Mouse (Mus musculus) limb, embryonic 12.5 days (tissue): ENCODE results near the gene Plpp2. TPM values are rescaled to one million over a fixed set of nuclear protein-coding genes. Genes with fewer than 3 reads are reported as not detected.

Experiments used
- ATAC-seq: fragments of 200-750 bp; cut with Nextera tagmentation; 2 replicates; pipeline ENCODE4 v1.8.0; 2017; ENCODE audit warnings: low read depth, moderate TSS enrichment; ENCODE audit not compliant: insufficient number of reproducible peaks, insufficient read depth, low FRiP score, low TSS enrichment
- H3K27ac ChIP-seq: fragments of 300-500 bp; sonication (generic); 2 replicates; pipeline ENCODE4 v1.5.1; 2016; ENCODE audit warnings: mild to moderate bottlenecking, moderate library complexity
- H3K27me3 ChIP-seq: fragments of 300-500 bp; sonication (generic); 2 replicates; pipeline ENCODE4 v1.6.1; 2016; ENCODE audit warnings: mild to moderate bottlenecking, moderate library complexity
- H3K36me3 ChIP-seq: fragments of 300-500 bp; sonication (generic); 2 replicates; pipeline ENCODE4 v1.6.1; 2016; ENCODE audit warnings: mild to moderate bottlenecking, moderate library complexity
- H3K4me1 ChIP-seq: fragments of 300-500 bp; sonication (generic); replicated peaks from 2 replicates; pipeline ENCODE4 v1.6.1; 2016
- H3K4me2 ChIP-seq: fragments of 300-500 bp; sonication (generic); 2 replicates; pipeline ENCODE4 v1.6.1; 2016; ENCODE audit warnings: mild to moderate bottlenecking, moderate library complexity
- H3K4me3 ChIP-seq: fragments of 300-500 bp; sonication (generic); replicated peaks from 2 replicates; pipeline ENCODE4 v1.5.1; 2016; ENCODE audit warnings: mild to moderate bottlenecking
- H3K9ac ChIP-seq: fragments of 300-500 bp; sonication (generic); replicated peaks from 2 replicates; pipeline ENCODE4 v1.6.1; 2016; ENCODE audit warnings: mild to moderate bottlenecking, moderate library complexity
- H3K9me3 ChIP-seq: fragments of 300-500 bp; sonication (generic); 2 replicates; pipeline ENCODE4 v1.6.1; 2016; ENCODE audit warnings: mild to moderate bottlenecking, moderate library complexity
- WGBS: fragments of 180-500 bp; shearing (Covaris S2); methylation state at CpG from one replicate; pipeline ENCODE4 v1.1.7; 2016; 5-methylcytosine and 5-hydroxymethylcytosine counted together
- polyA plus RNA-seq: library from polyadenylated mRNA; unstranded; fragments of >200 nt; fragmentation: Nextera tagmentation; extraction: Ambion mirVana; gene quantifications from 2 replicates; pipeline ENCODE4 v1.2.1, GENCODE M21; 2016

Plpp2 gene
- polyA plus RNA-seq, 1 experiment from 2014 or later: 20.4 TPM

DNA sequence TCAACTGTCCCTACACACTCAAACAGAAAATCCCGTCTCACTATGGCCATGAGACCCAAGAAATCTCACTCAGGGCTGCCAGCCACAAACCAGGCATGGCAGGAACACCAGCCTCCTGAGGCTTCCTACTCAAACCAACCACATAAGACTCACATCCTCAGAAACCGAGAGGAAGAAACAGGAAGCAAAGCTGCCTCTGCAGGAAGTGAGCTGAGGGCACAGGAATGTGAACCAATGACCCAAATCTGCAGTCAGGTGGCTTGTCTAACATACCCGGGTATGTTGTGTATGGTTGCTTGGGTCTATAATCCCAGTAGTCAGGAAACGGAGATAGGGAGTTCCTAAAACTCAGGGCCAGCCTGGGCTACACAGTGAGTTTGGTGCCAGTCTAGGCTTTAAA lies 5.3 kb upstream of the Plpp2 start:
- peaks cover 65% of the 10 kb centered on the region for H3K36me3 ChIP-seq
- peaks cover 9% of the 10 kb centered on the region; the same call in 1 of the 2 replicates for H3K27me3 ChIP-seq
- H3K9ac ChIP-seq: no peak overlapping the region
- H3K27ac ChIP-seq: no peak overlapping the region
- no peaks in the 10 kb centered on the region for H3K9me3 ChIP-seq
- no peak overlapping the region for H3K4me3 ChIP-seq
- ATAC-seq: no peak
- H3K4me2 ChIP-seq: no peak overlapping the region
- WGBS: 74% methylated on average over 4 of the region's 4 CpGs
- H3K4me1 ChIP-seq: no peaks in the 10 kb centered on the region; the same call in 1 of the 2 replicates

DNA sequence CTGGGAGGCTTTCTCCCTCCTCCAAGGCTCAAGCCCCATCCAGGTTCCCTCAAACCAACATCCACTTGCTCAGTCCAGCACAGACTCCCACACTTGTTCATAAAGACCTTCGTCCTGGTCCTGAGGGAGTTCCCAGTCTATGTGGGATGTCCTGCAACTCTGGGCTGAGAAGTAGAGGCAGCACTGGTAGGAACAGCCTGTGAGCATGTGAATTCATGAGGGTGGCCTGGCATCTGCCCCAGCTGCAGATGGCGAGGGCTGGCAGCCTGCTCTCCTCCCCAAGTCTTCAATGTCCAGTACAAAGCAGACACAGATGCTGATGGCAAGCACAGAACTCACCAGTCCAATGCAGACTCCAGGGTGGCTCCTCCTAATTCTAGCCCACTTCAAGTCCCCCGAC lies 4.7 kb upstream of the Plpp2 start:
- no peaks in the 10 kb centered on the region for H3K9me3 ChIP-seq
- H3K4me2 ChIP-seq: no peak overlapping the region
- no peak overlapping the region for H3K9ac ChIP-seq
- no peak for ATAC-seq
- peaks cover 60% of the 10 kb centered on the region for H3K36me3 ChIP-seq
- H3K4me3 ChIP-seq: no peak overlapping the region
- 94% methylated on average over 3 of the region's 3 CpGs for WGBS
- no peaks in the 10 kb centered on the region; the same call in 1 of the 2 replicates for H3K4me1 ChIP-seq
- peaks cover 9% of the 10 kb centered on the region; the same call in 1 of the 2 replicates for H3K27me3 ChIP-seq
- H3K27ac ChIP-seq: no peak overlapping the region

DNA sequence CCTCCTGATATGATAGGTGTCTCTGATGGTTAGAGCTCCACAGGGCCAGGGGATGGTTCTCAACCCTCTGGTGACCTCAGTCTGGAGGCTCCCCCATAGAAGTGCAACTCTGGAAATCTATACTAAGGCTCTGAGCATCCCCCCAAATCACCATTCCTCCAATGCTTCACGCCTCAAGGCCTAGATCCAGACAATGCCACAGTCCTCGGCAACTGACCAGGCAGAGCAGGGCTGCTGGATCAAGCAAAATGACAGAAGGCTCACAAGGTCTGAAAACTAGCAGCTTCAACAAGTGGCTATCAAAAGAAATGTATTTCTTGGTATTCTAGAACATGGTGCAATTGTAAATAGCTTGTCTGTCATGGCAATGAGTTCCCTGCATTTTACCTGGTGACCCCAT lies 4.2 kb upstream of the Plpp2 start:
- no peak overlapping the region for H3K4me3 ChIP-seq
- no peak overlapping the region for H3K9ac ChIP-seq
- H3K36me3 ChIP-seq: peaks cover 55% of the 10 kb centered on the region
- no peak overlapping the region for H3K4me2 ChIP-seq
- peaks cover 2% of the 10 kb centered on the region; the same call in 1 of the 2 replicates for H3K4me1 ChIP-seq
- H3K27me3 ChIP-seq: peaks cover 9% of the 10 kb centered on the region; the same call in 1 of the 2 replicates
- WGBS: 83% methylated on average over 2 of the region's 2 CpGs
- H3K9me3 ChIP-seq: no peaks in the 10 kb centered on the region
- no peak for ATAC-seq
- no peak overlapping the region for H3K27ac ChIP-seq

DNA sequence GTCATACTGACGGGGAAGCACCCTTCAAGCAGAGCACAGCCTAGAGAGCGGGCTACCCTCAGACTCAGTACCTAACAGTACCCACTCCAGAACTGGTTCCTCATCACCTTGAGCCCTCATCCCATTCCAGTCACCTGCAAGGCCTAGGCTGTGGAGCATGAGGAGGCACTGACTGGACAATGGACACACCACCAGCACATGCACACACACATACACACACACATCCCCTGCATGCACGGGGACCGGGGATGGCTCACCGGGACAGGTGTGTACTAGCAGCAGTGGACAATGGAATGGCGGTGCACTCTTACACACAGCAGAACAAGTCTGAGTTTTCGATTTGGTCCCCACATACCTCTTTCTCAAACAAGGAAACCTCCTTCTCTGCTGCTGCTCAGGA lies 3.7 kb upstream of the Plpp2 start:
- Histone ChIP-seq H3K4me2 (no peak overlapping the region), H3K27ac (no peak overlapping the region), H3K4me3 (no peak overlapping the region), H3K36me3 (peaks cover 49% of the 10 kb centered on the region), H3K27me3 (peaks cover 9% of the 10 kb centered on the region; the same call in 1 of the 2 replicates), H3K9me3 (no peaks in the 10 kb centered on the region), H3K9ac (no peak overlapping the region), H3K4me1 (peaks cover 5% of the 10 kb centered on the region; the same call in 1 of the 2 replicates)
- 89% methylated on average over 7 of the region's 7 CpGs for WGBS
- no peak for ATAC-seq

DNA sequence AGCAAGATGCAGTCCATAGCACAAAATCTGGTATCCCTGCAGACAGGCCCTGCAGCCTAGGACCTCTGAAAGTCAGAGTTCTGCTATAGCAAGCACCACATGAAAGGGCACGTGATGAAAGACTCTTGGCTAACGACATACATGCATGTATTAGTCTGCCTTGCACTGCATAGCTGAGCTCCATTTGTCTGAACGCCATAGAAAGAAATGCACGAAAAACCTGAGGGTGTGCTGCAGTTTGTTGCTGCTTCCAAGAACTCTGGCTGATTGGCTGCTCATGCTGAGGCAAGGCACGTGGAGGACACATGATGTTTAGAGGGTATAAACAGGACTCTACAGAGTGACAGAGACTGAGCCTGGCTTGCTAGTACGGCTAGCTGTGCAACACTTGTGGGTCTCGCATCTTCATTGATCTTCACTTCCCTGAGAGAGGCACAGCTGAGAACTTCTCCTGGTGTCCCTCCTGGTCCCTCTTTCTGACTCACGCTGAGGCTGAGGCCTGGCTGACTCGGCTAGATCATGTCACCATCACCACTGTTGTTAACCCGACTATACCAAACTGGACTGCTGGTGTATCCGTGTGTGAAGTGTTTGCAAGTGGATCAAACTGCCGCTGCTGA lies 3.0 kb upstream of the Plpp2 start:
- Histone ChIP-seq H3K4me3 (no peak overlapping the region), H3K27ac (no peak overlapping the region), H3K9ac (no peak overlapping the region), H3K27me3 (peaks cover 9% of the 10 kb centered on the region; the same call in 1 of the 2 replicates), H3K4me2 (no peak overlapping the region), H3K4me1 (peaks cover 5% of the 10 kb centered on the region; the same call in 1 of the 2 replicates), H3K9me3 (no peaks in the 10 kb centered on the region), H3K36me3 (peaks cover 42% of the 10 kb centered on the region)
- ATAC-seq: no peak
- WGBS: 76% methylated on average over 12 of the region's 12 CpGs

DNA sequence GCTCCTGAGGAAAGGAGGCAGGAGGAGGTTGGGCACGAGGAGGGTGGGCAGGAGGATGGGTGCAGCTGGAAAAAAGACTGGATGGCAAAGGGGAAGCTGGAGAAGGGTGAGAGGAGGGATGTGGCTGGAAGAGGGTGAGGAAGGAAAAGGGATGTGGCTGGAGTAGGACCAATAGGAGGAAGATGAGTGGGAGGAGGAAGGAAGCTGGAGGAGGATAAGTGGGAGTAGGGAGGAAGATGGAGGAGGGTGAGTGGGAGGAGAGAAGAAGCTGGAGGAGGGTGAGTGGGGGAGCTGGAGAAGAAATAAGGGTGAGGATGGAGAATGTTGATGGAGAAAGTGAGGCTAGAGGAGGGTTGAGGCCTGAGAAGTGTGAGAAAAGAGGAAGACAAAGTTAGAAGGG lies 1.8 kb upstream of the Plpp2 start:
- ATAC-seq: no peak
- Histone ChIP-seq H3K27ac (no peak overlapping the region), H3K4me1 (peaks cover 5% of the 10 kb centered on the region; the same call in 1 of the 2 replicates), H3K27me3 (peaks cover 9% of the 10 kb centered on the region; the same call in 1 of the 2 replicates), H3K36me3 (peaks cover 31% of the 10 kb centered on the region), H3K9ac (no peak overlapping the region), H3K4me2 (no peak overlapping the region), H3K9me3 (no peaks in the 10 kb centered on the region), H3K4me3 (no peak overlapping the region)
- 68% methylated on average over 1 of the region's 1 CpGs for whole genome bisulfite sequencing

DNA sequence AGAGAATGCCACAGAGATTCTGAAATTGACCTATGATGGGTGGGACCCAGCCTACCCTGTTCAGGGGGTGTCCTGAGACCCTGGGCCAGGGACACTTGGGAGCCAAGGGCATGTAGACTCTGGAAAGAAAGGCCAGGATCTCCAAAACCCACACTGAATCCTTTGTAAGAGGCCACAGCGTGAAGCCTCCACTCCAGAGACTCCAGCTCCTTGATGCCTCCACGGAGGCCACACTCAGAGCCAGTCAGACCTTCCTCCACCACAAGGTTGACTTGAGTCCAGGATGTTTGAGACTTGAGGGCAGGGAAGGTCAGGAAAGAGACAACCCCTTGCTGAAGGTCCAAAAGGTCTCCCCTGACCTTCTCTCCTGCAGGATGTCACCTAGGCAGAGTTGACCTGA lies 830 bp upstream of the Plpp2 start:
- ATAC-seq: no peak
- Histone ChIP-seq H3K9ac (no peak overlapping the region), H3K9me3 (no peaks in the 10 kb centered on the region), H3K4me3 (no peak overlapping the region), H3K27ac (no peak overlapping the region), H3K4me1 (peaks cover 5% of the 10 kb centered on the region; the same call in 1 of the 2 replicates), H3K4me2 (no peak overlapping the region), H3K27me3 (peaks cover 9% of the 10 kb centered on the region; the same call in 1 of the 2 replicates), H3K36me3 (peaks cover 28% of the 10 kb centered on the region)
- WGBS: 89% methylated on average over 2 of the region's 2 CpGs

DNA sequence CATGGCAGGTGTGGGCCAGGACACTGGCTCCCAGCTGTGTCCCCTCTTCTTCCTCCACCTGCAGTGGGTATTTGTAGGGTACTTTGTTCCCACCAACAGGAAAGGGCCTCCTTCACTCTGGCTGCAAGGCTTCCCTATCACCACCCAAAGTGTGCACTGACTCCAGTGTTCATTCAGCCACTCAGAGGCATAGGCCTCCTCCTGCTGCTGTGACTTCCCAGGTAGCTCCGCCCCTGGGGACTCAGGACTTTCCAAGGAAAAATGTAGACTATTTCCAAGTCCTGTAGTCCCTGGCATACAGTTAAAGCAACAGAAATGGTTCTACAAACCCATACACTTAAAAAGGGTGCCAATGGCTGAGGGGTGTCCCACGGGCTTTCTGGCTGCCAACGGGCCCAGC lies 918 bp downstream of the Plpp2 start:
- peak overlapping the region; percentile 66 for H3K4me3 ChIP-seq
- H3K27me3 ChIP-seq: peaks cover 9% of the 10 kb centered on the region; the same call in 1 of the 2 replicates
- H3K9ac ChIP-seq: peak overlapping the region; percentile 70; the same call in 1 of the 2 replicates
- H3K27ac ChIP-seq: no peak overlapping the region
- peaks cover 5% of the 10 kb centered on the region; the same call in 1 of the 2 replicates for H3K4me1 ChIP-seq
- peak overlapping the region; percentile 88 for H3K4me2 ChIP-seq
- no peaks in the 10 kb centered on the region for H3K9me3 ChIP-seq
- no peak for ATAC-seq
- H3K36me3 ChIP-seq: peaks cover 13% of the 10 kb centered on the region; the same call in 1 of the 2 replicates
- WGBS: 28% methylated on average over 3 of the region's 3 CpGs

DNA sequence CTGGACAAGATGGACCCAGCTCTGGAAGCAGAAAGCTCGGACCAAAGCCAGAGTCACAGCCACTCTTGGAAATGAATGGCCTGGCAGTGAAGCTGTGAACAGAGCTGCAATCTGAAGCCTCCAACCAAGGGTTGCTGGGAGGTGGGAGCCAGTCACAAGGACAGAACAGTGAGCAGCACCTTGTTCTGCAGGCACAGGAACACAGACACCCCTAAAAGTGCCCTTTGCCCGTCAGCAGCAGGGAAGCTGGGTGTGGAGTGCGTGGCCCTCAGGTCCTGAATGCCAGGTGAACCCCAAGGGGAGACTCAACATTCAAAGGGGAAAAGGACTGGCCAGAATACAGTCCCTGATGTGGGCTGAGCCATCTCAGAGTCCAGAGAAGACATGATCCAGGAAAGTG lies 2.0 kb downstream of the Plpp2 start:
- Histone ChIP-seq H3K4me1 (peaks cover 5% of the 10 kb centered on the region; the same call in 1 of the 2 replicates), H3K9me3 (no peaks in the 10 kb centered on the region), H3K4me2 (no peak overlapping the region), H3K9ac (no peak overlapping the region), H3K4me3 (no peak overlapping the region), H3K36me3 (peaks cover 15% of the 10 kb centered on the region), H3K27me3 (peaks cover 9% of the 10 kb centered on the region; the same call in 1 of the 2 replicates), H3K27ac (no peak overlapping the region)
- ATAC-seq: no peak
- WGBS: 86% methylated on average over 3 of the region's 3 CpGs

DNA sequence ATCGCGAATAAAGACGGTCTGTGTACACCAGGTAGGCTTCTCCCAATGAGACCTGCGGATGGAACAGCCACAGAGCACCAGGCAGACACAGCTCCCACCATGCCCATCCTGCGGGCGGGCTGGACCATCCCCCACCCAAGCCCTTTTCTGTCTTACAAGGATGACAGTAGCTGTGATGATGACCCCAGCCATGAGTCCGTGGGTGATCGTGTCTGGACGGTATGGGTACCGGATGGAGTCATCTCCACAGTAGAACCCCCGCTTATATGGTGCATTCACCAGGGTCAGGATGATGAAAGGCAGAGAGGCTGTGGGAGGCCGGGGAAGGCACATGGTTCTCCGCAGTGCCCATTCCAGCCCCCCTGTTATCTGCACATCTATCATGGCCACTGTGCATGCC lies 2.9 kb downstream of the Plpp2 start:
- Histone ChIP-seq H3K9ac (no peak overlapping the region), H3K4me1 (peaks cover 5% of the 10 kb centered on the region; the same call in 1 of the 2 replicates), H3K9me3 (no peaks in the 10 kb centered on the region), H3K36me3 (peaks cover 24% of the 10 kb centered on the region), H3K27ac (no peak overlapping the region), H3K4me2 (no peak overlapping the region), H3K27me3 (peaks cover 9% of the 10 kb centered on the region; the same call in 1 of the 2 replicates), H3K4me3 (no peak overlapping the region)
- 95% methylated on average over 13 of the region's 13 CpGs for WGBS
- ATAC-seq: no peak

DNA sequence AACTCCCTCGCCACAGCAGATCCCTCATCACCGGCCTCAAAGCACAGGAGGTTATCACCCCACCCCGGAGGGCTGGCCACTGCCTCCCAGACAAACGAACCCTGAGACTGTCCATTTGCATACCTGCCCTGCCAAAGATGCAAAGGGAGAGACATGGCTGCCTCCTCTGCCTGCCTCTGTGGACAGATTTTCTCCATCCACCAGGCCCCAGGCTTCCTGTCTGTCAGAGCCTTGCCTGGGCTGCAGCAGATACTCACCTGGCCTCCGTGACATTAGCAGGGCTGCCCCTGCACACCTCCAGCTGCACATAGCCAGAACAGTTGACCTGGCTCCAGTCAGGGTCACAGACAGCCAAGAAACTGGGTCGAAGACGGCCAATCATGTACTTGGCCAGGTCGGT lies 3.4 kb downstream of the Plpp2 start:
- Histone ChIP-seq H3K4me2 (no peak overlapping the region), H3K4me3 (no peak overlapping the region), H3K9ac (no peak overlapping the region), H3K9me3 (no peaks in the 10 kb centered on the region), H3K4me1 (peaks cover 5% of the 10 kb centered on the region; the same call in 1 of the 2 replicates), H3K27ac (no peak overlapping the region), H3K27me3 (peaks cover 9% of the 10 kb centered on the region; the same call in 1 of the 2 replicates), H3K36me3 (peaks cover 29% of the 10 kb centered on the region)
- WGBS: 75% methylated on average over 8 of the region's 8 CpGs
- ATAC-seq: no peak
